Mouse (Mus musculus) heart, postnatal 25 days (tissue): ENCODE measurements around the gene Clec2d. TPM values are rescaled to one million over a fixed set of nuclear protein-coding genes. Genes with fewer than 3 reads are reported as not detected.

Experiments used
- microRNA-seq: library from miRNA; unstranded; fragments of <30 nt; microRNA quantifications from one replicate; pipeline ENCODE4 v1.2.0, GENCODE M21; 2022
- total RNA-seq, 2 experiments: library from RNA; stranded (reverse); gene quantifications; 2 replicates each; pipeline ENCODE4 v1.2.3; 2021

Clec2d gene
- total RNA-seq, 2 experiments from 2014 or later: 36.3 to 40.3 TPM

Small RNA genes lying within 50 kb of the gene (microRNA-seq; reads per million reads assigned to microRNA genes)
- not detected for gene Gm27514

Other genes starting within 250 kb of the Clec2d start
- 1 to 10 TPM; 1.2 to 2.7 TPM for gene Clec2g, start 246.2 kb upstream of the Clec2d start, total RNA-seq
- not detected for gene Klrb1f, start 134.7 kb upstream of the Clec2d start, total RNA-seq
- under 1 TPM; 0.10 to 0.20 TPM for gene Clec2e, start 79.7 kb upstream of the Clec2d start, total RNA-seq
- gene Cd69, start 94.8 kb downstream of the Clec2d start, total RNA-seq: under 1 TPM in 1 of 2 experiments, not detected in 1; 0.34 TPM
- not detected for gene 4922502D21Rik, start 151.2 kb downstream of the Clec2d start, total RNA-seq
- gene Clec12a, start 162.1 kb downstream of the Clec2d start, total RNA-seq: 1 to 10 TPM; 1.1 TPM
- under 1 TPM; 0.22 to 0.31 TPM for gene Clec12b, start 205.3 kb downstream of the Clec2d start, total RNA-seq
- 1 to 10 TPM in 1 of 2 experiments, under 1 TPM in 1; 0.81 to 2.2 TPM for gene Clec1b, start 216.7 kb downstream of the Clec2d start, total RNA-seq
- gene Clec9a, start 228.2 kb downstream of the Clec2d start, total RNA-seq: under 1 TPM in 1 of 2 experiments, not detected in 1; 0.28 TPM